Mouse (Mus musculus): ENCODE measurements at regions not wholly inside any gene's neighbourhood (a gene's known extent, or its start where the extent isn't known, plus 50 kb on each side); places are given as distances from the start of the nearest gene placed in this dataset.

DNA sequence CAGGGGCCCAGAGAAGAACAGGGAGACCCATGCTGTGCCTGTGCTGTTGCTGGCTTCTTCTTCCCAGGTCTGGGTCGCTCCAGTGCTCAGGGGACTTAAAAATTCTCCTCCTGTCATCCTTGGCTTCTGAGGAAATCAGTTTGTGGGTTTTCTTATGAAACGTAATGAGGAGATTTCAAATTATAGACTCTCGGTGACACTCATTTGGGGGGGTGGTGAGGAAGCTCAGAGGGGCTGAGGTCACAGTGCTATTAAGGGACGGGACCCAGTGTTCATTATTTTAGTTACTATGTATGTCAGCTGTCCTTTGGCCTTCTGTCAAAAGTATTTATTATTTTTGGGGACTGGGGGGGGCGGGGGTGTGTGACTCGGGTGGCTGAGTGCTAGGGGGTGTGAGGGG lies 171.7 kb upstream of the Mrps10 start:
- TF ChIP-seq CTCF (IDR thresholded peaks at IDR 0.05; ENCODE audit: borderline replicate concordance, insufficient read depth, low read depth, low read length): no peak
- TF ChIP-seq POLR2A (IDR thresholded peaks at IDR 0.05; ENCODE audit: borderline replicate concordance, insufficient read depth, low read length): no peak
